Mouse (Mus musculus): ENCODE data around the gene Magi2. TPM values are rescaled to one million over a fixed set of nuclear protein-coding genes. Genes with fewer than 3 reads are reported as not detected.
A peak's percentile ranks its signal among the peaks of the same experiment; 100 is the strongest.
"Not testable (repeated sequence)": the region's sequence is repeated elsewhere in the genome, so short reads cannot be mapped to it uniquely, and the experiment has no call there.

Gene Magi2
- total RNA-seq, 2 experiments from 2014 or later, result 0.08 to 0.91 TPM

GRCm38 (mm10) chr5:20682208-20682607, 1455.4 kb downstream of the Magi2 start:
- no peak for ATAC-seq (replicated peaks; ENCODE audit: poor library complexity)

GRCm38 (mm10) chr5:20684112-20684511, 1457.3 kb downstream of the Magi2 start:
- no peak for ATAC-seq (replicated peaks; ENCODE audit: poor library complexity)

GRCm38 (mm10) chr5:20692230-20692629, 1465.4 kb downstream of the Magi2 start:
- ATAC-seq (replicated peaks; ENCODE audit: poor library complexity), result no peak

GRCm38 (mm10) chr5:20699116-20699515, 1472.3 kb downstream of the Magi2 start:
- no peak for ATAC-seq (replicated peaks; ENCODE audit: poor library complexity)

GRCm38 (mm10) chr5:20701483-20702421, 1474.9 kb downstream of the Magi2 start:
- ATAC-seq (replicated peaks; ENCODE audit: poor library complexity), result peak; percentile 88

GRCm38 (mm10) chr5:20702480-20703303, 1475.9 kb downstream of the Magi2 start:
- ATAC-seq (replicated peaks; ENCODE audit: poor library complexity), result no peak

- no peak for ATAC-seq (replicated peaks; ENCODE audit: poor library complexity)
Observed at GRCm38 (mm10) chr5:20703304-20703700, 1476.5 kb downstream of the Magi2 start.

GRCm38 (mm10) chr5:20703971-20704575, 1477.2 kb downstream of the Magi2 start:
- ATAC-seq (replicated peaks; ENCODE audit: poor library complexity), result no peak

GRCm38 (mm10) chr5:20704886-20705285, 1478.0 kb downstream of the Magi2 start:
- no peak for ATAC-seq (replicated peaks; ENCODE audit: poor library complexity)

- not testable (repeated sequence) for ATAC-seq (replicated peaks; ENCODE audit: poor library complexity)
Observed at GRCm38 (mm10) chr5:20706322-20707282, 1479.8 kb downstream of the Magi2 start.

GRCm38 (mm10) chr5:20710845-20711244, 1484.0 kb downstream of the Magi2 start:
- ATAC-seq (replicated peaks; ENCODE audit: poor library complexity), result not testable (repeated sequence)

- not testable (repeated sequence) for ATAC-seq (replicated peaks; ENCODE audit: poor library complexity)
Observed at GRCm38 (mm10) chr5:20714619-20715018, 1487.8 kb downstream of the Magi2 start.

GRCm38 (mm10) chr5:20715980-20716379, 1489.1 kb downstream of the Magi2 start:
- ATAC-seq (replicated peaks; ENCODE audit: poor library complexity), result not testable (repeated sequence)

- ATAC-seq (replicated peaks; ENCODE audit: poor library complexity), result no peak
Observed at GRCm38 (mm10) chr5:20720201-20720900, 1493.5 kb downstream of the Magi2 start.

GRCm38 (mm10) chr5:20723226-20723625, 1496.4 kb downstream of the Magi2 start:
- ATAC-seq (replicated peaks; ENCODE audit: poor library complexity), result not testable (repeated sequence)

GRCm38 (mm10) chr5:20738795-20739194, 1512.0 kb downstream of the Magi2 start:
- ATAC-seq (replicated peaks; ENCODE audit: poor library complexity), result 0 out of 2 replicates have a peak, but pooled peaks have one; percentile 48

- no peak for ATAC-seq (replicated peaks; ENCODE audit: poor library complexity)
Observed at GRCm38 (mm10) chr5:20741193-20741592, 1514.4 kb downstream of the Magi2 start.

- ATAC-seq (replicated peaks; ENCODE audit: poor library complexity), result no peak
Observed at GRCm38 (mm10) chr5:20741936-20742335, 1515.1 kb downstream of the Magi2 start.

- no peak for ATAC-seq (replicated peaks; ENCODE audit: poor library complexity)
Observed at GRCm38 (mm10) chr5:20748142-20748541, 1521.3 kb downstream of the Magi2 start.

Data from megakaryocyte progenitor cell, adult 5-6 weeks (primary cell).